Mouse (Mus musculus): ENCODE measurements at regions not wholly inside any gene's neighbourhood (a gene's known extent, or its start where the extent isn't known, plus 50 kb on each side); places are given as distances from the start of the nearest gene placed in this dataset.

DNA sequence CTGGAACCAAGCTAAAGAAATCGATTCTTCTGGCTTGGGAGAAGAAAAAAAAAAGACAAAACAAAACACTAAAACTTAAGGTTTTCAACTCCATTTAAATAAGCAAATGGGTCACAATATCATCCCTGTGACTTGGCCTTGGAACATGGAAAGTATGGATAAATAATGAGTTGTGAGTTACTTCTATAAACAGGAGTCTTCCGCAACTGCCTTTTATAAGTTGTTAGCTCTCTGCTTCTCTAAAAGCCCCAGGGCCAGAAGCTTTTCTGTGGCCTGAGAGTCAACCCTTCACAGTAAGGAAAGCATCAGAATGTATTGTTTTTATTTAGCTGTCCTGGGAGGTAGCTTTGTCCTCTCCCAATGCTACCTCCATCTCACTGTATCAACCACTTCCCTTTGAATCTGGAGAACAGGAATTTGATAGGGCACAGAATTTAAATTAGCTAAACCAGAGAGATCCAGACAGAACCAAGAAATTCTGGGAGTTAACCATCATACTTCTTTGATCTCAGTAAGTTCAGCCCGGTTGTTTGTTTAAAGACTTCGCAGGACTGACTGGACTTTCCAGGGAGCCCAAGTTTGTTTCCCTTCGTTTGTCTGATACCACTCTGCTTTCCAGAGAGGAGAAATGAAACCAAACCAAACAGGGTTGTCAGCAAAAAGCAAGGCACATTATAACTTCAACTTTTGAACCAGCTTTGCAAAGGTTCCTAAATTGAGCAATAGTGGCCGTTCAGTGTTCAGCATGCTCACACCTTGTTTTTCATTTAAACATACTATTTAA lies 178.7 kb upstream of the Gas1 start:
- no peak for DNase-seq
- intact Hi-C loops (cut with DNase I), result no loop called here

DNA sequence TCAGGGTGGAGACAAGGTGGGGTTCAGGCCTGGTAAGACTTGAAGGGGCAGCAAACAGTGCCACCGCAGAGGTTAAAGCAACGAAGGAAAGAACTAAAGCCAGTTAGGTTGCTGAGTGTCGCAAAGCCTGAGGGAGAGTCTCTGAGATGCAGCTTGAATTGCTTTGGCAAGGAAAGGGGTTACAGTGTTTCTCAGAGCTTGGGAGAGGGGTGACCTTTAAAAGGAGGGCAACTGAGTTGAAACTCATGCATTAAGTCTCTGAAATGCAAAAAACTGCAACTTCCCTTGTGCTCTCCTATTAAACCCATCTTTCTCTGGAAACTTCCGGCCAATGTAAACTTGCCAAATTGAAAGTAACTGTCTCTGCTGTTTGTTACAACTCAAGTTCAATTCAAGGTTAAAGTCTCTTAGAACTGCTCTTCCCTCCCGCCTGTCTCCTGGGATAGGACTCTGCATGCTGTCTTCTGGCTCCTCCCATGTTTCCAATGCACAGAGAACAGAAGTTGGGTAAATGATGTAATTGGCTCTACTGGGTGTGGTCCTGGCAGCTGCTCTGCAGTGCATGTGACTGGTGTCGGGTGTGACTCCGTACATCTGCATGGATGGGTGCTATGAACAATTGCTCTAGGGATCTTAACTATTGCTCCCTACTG lies 181.4 kb upstream of the Gas1 start:
- intact Hi-C loops (cut with DNase I), result no loop called here
- DNase-seq, result peak; percentile 39 to 47

DNA sequence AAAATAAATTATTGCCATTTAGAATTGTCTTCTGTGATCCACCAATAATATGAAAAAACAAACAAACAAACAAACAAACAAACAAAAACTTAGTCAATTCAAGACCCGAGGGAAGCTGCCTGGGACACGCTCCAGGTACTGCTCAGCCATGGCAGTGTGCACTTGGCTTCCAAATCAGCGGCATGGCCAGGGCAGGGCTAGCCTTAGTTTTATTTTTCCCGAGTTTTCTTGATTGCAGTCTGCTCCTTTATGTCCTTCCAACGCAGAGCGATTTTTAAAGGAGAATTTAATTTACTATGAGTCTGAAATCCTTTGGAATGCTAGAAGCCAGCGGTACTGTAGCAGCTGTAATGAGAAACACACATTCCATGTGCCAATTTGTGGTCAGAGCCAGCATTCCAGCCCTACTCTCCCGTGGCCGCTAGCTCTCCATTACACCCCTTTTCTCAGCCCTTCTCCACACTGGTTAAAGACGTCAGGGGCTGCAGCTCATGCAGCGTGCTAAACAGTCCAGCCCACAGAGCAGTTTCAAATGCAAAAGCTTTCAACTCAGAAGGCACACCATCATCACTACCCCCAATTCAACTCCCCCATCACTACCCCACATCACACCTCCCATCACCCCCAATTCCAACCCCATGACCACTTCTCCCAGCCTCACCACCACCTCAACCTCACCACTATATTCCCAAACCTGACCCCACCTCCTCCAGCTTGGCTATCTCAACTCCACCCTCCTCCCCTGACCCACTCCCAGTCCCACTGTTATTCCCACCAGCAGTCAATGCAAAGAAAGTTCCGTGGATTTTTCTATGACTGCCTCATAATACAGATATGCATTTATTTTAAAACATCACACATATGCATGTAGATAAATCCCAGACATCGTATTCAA lies 187.9 kb upstream of the Gas1 start:
- peak; percentile 31 to 35 for DNase-seq
- intact Hi-C loops (cut with DNase I), result no loop called here

DNA sequence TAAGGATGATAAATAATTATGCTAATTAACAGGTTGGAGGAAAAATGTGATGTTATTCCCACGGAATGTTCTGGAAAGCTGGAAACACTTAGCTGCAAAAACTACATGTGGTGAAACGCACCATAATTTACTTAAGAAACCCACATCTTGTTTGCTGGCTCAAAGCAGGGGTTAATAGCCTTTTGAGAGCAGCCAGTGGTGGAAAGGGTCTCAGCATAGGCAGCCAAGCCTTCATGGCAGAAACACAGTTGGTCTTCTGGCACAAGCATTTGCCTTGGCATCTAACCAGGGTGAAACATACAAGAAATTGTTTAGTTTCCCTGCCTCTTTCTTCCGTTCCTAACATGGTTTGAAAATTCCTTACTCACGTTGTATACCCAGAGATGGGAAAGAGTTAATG lies 192.1 kb upstream of the Gas1 start:
- DNase-seq, result no peak
- intact Hi-C loops (cut with DNase I), result no loop called here

DNA sequence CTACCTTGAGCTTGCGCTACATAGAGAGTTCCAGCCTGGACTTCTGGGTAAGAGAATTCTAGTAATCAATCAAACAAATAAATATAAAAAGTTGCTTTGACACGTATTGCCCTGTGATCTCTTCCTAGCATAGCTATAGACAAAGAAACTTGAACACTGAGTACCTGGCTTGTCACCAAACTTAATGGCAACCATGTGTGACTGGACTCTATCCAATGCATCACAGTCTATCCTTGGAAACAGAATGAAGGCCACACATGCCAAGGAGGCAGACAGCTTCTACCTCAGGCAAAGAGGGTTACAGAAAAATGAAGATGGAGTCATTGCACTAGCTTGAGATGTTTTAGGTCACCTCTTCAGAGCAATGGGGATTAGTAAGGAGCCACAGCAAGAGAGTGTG lies 194.5 kb upstream of the Gas1 start:
- no peak for DNase-seq
- intact Hi-C loops (cut with DNase I), result no loop called here

DNA sequence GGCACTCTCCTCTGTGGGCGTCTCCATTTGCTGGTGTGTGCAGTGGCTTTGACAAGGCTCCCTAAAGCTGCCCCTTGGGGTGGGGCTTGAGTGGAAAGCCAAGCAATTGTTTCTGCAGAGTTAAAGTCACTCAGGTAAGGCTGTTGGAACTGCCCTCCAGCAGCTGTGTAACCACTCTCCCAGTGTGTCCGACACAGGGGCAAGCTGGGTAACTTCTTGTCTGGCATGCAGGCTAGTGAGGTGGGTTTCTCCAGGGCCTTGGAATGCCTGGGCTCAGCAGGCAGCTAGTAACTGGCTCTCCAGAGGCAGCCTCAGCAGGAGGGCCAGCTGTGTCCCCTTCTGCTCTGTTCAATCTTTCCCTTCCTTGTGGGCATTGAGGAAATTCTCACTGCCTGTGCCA lies 199.5 kb upstream of the Gas1 start:
- intact Hi-C loops (cut with DNase I), result no loop called here

DNA sequence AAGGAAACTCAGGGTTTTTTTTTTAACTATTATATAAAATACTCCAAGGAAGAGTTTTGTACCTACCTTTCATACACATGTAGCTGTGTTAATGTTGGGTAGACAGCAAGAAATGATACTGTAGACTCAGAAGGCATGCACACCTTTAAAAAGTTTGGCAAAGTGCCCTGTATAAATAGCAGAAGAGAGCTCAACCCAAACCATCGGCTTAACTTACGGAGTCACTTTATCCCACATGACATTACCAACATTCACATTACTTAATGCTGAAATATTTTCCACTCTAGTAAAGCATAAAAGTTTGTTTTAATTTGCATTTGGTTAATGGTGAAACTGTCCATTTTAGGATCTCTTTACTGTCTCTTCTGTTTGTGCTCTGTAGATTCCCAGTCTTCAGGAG lies 205.7 kb upstream of the Gas1 start:
- intact Hi-C loops (cut with DNase I), result no loop called here
- no peak for DNase-seq

More for the DNA sequence above, 199.5 kb upstream of the Gas1 start:
- no peak for DNase-seq

DNA sequence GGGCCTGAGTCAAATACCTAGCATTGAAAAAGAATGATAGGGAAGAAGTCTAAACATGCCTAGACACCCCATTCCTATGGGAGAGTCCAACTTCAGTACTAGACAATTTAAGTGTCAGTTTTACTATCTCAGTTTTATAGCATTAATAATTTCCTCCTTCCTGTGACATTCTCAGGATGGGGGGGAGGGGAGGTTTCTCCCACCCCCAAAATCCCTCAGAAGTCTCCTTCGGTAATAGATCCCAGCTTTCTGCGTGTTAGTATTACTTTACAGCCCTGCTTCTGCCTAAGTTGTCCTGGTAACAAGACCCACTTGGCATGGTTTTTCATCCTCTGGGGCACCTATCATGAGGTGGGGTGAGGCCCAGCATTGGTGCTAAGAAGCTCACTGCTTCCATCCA lies 202.9 kb upstream of the Dapk1 start:
- no peak for DNase-seq
- intact Hi-C loops (cut with DNase I), result no loop called here

DNA sequence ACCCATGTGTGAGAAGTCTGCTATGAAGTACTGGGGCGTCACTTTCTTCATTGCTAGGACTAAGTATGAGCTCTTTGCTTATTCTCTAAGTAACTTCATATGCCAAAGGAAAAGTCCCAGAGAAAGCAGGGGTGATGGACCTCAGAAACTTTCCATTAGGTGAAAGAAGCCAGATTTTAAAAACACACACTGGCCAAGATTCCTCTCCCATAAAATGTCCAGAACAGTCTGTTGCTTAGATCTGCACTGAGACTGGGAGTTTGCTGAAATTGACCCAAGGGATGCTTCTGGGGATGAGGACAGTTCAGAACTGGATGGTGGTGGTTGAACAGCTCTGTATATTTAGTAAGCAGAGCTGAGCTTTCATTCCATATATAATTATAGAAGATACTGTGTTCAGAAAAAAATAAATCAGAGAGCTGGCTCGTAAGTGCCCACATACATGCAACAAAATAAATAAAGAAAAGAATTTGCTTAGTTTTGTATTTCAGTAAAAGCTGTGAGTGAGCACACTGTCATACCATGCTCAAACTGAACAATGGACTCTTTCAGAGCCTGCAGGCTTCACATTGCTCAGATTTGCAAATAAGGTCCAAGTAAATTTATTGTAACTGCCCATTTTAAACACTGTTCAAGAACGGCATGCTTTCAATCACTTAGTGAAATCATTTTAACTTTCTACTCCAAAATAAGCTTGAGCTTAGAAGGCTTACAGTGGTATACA lies 200.8 kb upstream of the Dapk1 start:
- intact Hi-C loops (cut with DNase I), result no loop called here

DNA sequence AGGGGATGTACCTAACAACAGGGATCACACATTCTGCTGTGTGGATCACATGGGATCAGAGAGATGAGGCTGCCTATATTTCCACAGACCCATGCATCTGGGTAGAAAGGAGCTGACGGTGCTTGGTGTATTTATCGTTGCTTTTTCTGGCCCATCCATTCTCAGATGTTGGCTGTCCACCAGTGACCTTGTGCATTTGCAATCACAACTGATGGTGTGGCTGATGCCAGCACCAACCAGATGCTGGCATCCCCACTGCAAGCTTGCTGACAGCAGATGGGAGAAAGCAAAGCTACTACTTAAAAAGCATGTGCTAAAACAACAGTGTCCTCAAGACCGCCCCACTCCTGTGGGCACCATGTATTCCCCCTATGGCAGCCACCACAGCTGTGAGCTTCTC lies 198.3 kb upstream of the Dapk1 start:
- intact Hi-C loops (cut with DNase I), result no loop called here
- DNase-seq, result no peak

More for the DNA sequence above, 200.8 kb upstream of the Dapk1 start:
- peak in 1 of 2 experiments; percentile 16 for DNase-seq

DNA sequence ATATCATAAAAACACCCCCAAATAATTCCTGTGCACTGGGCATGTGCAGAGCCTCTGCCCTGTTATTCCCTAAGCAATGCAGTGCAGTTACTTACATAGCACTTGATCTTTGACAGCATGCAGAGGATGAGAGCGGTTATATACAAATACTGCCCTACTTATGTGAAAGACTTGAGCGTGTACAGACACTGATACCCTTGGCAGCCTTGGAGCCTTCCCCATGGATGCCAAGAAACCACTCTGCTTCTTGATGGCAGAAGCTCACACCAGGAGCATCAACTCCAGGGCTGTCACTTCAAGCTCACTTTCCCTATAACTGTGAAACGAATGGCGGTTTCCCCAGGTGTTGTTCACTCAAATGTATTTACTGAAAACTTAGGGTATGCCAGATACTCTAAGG lies 194.4 kb upstream of the Dapk1 start:
- intact Hi-C loops (cut with DNase I), result no loop called here
- no peak for DNase-seq

DNA sequence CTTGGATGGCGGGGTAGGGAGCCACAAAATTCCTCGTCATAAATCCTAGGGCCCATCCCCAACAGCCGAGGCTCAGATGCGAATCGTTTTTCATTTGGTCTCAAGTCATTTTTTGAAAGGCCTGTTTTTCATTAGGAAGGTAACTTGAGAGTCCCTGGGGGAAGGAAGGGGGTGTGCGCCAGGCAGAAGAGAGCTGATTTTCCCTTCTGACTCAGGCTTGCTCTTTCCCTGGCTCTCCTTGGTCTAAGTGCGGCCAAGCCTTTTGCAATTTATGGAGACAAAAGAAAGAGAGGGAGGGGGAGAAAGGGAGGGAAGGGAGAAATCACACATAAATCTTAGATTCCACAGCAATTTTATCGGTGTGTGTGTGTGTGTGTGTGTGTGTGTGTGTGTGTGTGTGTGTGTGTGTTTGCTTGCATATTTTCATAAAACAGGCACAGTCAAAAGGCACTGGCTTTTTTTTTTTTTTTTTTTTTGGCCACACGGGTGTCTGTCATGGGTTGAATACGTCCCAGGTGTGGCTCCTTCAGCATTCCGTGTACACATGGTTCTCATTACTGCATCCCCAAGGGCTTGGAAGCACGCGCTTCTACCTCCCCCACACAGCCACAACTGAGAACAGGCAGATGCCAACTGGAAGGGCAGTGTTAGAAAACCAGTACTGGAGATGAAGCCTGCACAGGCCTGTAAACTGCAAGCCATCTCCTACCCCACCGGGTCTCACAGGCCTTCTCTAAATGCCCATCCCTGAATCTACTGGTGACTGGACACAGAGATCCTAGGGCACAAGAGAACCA lies 191.8 kb upstream of the Dapk1 start:
- intact Hi-C loops (cut with DNase I), result no loop called here
- peak; percentile 64 to 70 for DNase-seq

DNA sequence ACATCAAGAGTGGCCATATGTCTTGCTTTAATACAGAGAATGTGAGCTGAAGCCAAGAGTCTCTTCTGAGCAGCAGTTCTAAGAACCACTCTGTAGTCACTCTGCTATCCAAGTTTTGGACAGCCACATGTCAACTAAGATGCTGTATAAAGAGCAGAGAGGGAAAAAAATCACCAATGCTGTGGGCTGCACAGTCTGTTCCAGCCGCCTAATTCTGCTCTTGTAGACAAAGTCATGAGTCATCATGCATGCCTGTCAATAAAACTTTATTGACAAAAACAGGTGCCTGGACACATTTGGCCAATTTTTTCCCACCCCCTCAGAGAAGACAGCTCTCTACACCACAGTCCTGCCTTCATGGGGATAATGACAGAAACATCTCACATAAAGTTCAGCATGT lies 185.7 kb upstream of the Dapk1 start:
- DNase-seq, result no peak
- intact Hi-C loops (cut with DNase I), result no loop called here

DNA sequence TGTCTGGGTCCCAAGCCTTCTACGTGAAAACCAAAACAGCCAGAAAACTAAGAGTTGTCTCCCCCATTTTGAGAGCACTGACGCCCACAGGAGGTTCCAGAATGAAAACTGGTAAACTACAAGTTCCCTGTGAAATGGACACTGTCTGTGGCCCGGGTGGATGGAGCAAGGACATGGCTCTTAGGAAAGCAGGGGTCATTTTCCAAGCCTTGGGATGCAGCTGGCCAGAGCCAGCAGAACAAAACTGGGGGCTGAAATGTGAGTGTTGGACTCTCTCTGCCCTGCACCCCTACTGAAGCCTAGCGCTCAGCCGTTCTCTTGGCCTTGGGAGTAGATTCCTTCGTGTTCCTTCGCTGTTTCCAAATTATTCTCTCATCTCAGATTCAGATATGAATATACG lies 184.7 kb upstream of the Dapk1 start:
- intact Hi-C loops (cut with DNase I), result no loop called here
- DNase-seq, result no peak

DNA sequence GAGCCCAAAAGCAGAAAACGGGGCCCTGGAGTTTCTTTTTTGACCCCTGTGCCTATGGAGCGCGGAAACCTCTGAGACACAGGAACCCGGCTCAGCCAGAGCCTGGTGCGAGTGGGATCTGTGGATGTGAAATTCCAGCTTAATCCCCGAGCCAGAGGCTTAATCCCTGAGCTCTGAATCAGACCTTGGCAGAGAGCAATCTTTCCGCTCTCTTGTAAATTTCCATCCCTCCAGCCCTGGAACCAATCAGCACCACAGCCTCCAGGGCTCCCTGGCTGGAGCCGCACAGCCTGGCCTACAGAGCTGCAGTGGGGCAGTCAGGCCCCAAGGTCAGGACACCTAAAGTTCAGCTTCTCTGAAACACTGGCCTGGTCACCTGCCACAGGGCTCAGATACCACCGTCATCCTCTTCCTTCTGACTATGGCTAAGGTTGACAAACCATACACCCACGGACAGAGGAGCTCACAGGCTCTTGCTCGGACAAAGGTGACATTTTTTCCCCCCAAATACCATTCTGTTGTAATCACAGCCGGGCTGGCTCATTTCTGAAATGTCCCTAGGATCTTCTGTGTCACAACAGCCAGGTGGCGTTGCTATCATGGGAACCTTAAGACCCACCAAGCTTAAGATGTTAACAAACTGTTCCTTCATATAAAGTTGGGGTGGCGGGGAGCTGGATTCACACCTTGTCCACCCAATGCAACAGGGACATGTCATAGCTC lies 184.2 kb upstream of the Dapk1 start:
- intact Hi-C loops (cut with DNase I), result no loop called here
- peak; percentile 74 to 77 for DNase-seq

DNA sequence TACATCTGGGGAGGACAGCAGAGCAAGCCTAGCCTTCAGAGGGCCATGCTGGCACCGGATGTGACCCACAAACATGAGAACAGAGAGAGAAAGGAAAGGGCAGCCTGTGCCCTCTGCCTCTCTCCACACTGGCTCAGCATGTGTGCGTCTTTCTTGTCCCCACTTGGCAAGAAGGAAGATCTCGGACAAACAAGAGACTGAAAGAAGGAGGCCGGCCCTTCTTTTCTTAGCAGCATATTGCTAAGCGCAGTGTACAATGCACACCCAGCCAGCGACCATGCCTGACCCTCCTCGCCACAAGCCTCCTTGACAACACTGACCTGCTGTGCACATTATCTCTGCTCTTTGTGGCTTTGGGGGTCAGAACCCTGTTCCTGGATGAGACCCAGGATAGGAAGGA lies 181.4 kb upstream of the Dapk1 start:
- intact Hi-C loops (cut with DNase I), result loop anchor here (10.0 kb wide), 1 partner anchor 126 kb away; no protein-coding TSS in a partner anchor
- no peak for DNase-seq

DNA sequence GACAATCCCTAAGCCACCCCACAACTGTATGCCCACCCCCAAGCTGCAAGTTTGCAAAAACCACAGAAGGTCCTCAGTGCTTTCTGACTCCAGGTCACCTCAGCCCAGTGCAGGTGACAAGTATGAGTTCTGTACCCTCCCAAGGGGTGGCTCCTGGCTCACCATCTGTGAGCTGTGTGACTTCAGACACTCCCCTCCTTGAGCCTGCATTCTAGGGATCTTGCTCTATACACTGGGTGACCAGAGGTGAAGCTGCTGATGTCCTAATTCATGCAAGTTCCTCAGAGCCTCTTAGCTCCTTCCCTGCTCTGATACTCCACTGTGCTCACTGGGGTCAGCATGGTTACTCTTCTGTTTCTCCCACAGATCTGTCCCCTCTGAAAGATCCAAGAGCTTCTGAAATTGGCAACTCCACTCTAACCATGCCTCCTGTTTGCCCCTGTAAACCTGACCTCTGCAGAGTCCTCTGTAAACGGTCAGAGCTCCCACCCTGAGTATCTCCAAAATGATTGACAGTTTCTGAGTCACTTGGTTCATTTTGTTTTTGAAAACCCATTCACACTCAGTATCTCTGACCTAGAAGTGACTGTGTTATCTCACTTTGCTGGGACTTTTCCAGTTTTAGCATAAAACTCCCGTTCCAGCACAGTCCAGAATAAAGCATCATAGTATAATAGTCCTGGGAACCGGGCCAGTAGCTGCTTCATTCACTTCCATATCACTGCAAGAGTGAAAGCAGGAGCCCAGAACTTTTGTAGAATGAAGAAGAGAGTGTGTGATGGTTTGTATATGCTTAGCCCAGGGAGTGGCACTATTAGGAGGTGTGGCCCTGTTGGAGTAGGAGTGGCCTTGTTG lies 180.7 kb upstream of the Dapk1 start:
- peak; percentile 70 to 72 for DNase-seq
- intact Hi-C loops (cut with DNase I), result loop anchor here (10.0 kb wide), 1 partner anchor 126 kb away; no protein-coding TSS in a partner anchor

DNA sequence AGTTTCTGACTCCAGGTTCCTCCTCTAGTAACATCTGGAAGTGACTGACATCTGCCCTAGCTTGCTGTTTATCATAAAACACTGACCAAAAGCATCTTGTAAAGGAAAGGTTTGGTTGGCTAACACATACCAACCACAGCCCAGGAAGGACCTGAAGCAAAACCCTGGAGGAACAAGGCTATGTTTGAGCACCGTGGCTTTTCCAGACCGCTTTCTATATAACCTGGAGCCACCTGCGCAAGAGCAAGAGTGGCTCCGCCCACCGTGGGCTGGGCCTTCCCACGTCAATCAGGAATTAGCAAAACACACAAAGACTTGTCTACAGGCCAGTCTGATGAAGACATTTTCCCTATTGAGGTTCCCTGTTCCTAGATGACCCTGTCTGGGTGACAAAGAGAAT lies 177.5 kb upstream of the Dapk1 start:
- no peak for DNase-seq
- intact Hi-C loops (cut with DNase I), result loop anchor here (10.0 kb wide), 1 partner anchor 129 kb away; no protein-coding TSS in a partner anchor
